Mouse (Mus musculus) adrenal gland, adult (tissue): ENCODE results near the gene Pcnx2.

ENCODE experiments used
- DNase-seq, 2 experiments: peaks; one replicate each; pipeline ENCODE4 v3.0.0; 2022 to 2023; ENCODE audit warnings: low spot score in 1 of 2; ENCODE audit not compliant: inconsistent age in 2 of 2

The Pcnx2 gene

GRCm38 (mm10) chr8:125763066-125763786, 134.9 kb downstream of the Pcnx2 start:
- no peak for DNase-seq

GRCm38 (mm10) chr8:125759022-125759421, 139.1 kb downstream of the Pcnx2 start:
- peak in 1 of 2 experiments; percentile 67 for DNase-seq

- DNase-seq, result no peak
These were observed 141.0 kb downstream of the Pcnx2 start for GRCm38 (mm10) chr8:125757106-125757496.

GRCm38 (mm10) chr8:125756391-125757105, 141.6 kb downstream of the Pcnx2 start:
- DNase-seq, result peak; percentile 27 to 43

- no peak for DNase-seq
These were observed 142.2 kb downstream of the Pcnx2 start for GRCm38 (mm10) chr8:125755896-125756295.

- DNase-seq, result no peak
These were observed 147.3 kb downstream of the Pcnx2 start for GRCm38 (mm10) chr8:125750846-125751245.

GRCm38 (mm10) chr8:125747390-125747789, 150.7 kb downstream of the Pcnx2 start:
- no peak for DNase-seq

GRCm38 (mm10) chr8:125744914-125745576, 153.1 kb downstream of the Pcnx2 start:
- no peak for DNase-seq

- peak in 1 of 2 experiments; percentile 63 for DNase-seq
These were observed 155.7 kb downstream of the Pcnx2 start for GRCm38 (mm10) chr8:125742406-125742805.

- DNase-seq, result no peak
These were observed 156.3 kb downstream of the Pcnx2 start for GRCm38 (mm10) chr8:125741855-125742254.

GRCm38 (mm10) chr8:125741377-125741776, 156.7 kb downstream of the Pcnx2 start:
- DNase-seq, result no peak

- no peak for DNase-seq
These were observed 157.5 kb downstream of the Pcnx2 start for GRCm38 (mm10) chr8:125740655-125741054.

- DNase-seq, result no peak
These were observed 159.2 kb downstream of the Pcnx2 start for GRCm38 (mm10) chr8:125738956-125739355.

GRCm38 (mm10) chr8:125733964-125734956, 163.9 kb downstream of the Pcnx2 start:
- DNase-seq, result peak; percentile 91 to 97

- DNase-seq, result no peak
These were observed 168.4 kb downstream of the Pcnx2 start, which contains the start of gene Ntpcr for GRCm38 (mm10) chr8:125729746-125730145. Gene Ntpcr, plus strand, starts transcription at chr8:125729963.

- no peak for DNase-seq
These were observed 170.3 kb downstream of the Pcnx2 start for GRCm38 (mm10) chr8:125727797-125728196.

GRCm38 (mm10) chr8:125726986-125727385, 171.1 kb downstream of the Pcnx2 start:
- DNase-seq, result no peak

GRCm38 (mm10) chr8:125726143-125726542, 172.0 kb downstream of the Pcnx2 start:
- no peak for DNase-seq

GRCm38 (mm10) chr8:125725037-125725820, 172.9 kb downstream of the Pcnx2 start:
- no peak for DNase-seq

- DNase-seq, result no peak
These were observed 174.7 kb downstream of the Pcnx2 start for GRCm38 (mm10) chr8:125723437-125723836.
